Mouse (Mus musculus) adrenal gland, adult 10 weeks (tissue): ENCODE measurements around the gene Bmp2k. TPM values are rescaled to one million over a fixed set of nuclear protein-coding genes. Genes with fewer than 3 reads are reported as not detected.

ENCODE experiments used
- polyA plus RNA-seq: library from polyadenylated mRNA; stranded (reverse); fragments of 350-450 nt; fragmentation: Illumina TruSeq; extraction: RNeasy Lipid Tissue Mini Kit (QIAGEN cat#74804); gene quantifications from one replicate; pipeline ENCODE4 v1.2.3, GENCODE M21; 2014; ENCODE audit warnings: low read depth, low replicate concordance

The Bmp2k gene
- 35.2 TPM for polyA plus RNA-seq

GRCm38 (mm10) chr5:96997310-96997801 is at the start of gene Bmp2k:
Gene Bmp2k (plus strand): TSS chr5:96997689.

GRCm38 (mm10) chr5:97111207-97111910 is 113.9 kb downstream of the Bmp2k start, which contains the start of gene Paqr3:
Gene Paqr3 (minus strand): TSS chr5:97111596.

Other genes starting within 250 kb of the Bmp2k start
- 51.7 TPM for gene Anxa3, start 204.3 kb upstream of the Bmp2k start, polyA plus RNA-seq
- gene Paqr3, start 113.9 kb downstream of the Bmp2k start, polyA plus RNA-seq, result 2.9 TPM